Mouse (Mus musculus): ENCODE results near the gene Znrf1.

- TF ChIP-seq POLR2A (IDR thresholded peaks at IDR 0.05; ENCODE audit: low read depth, low read length) (no peak), CTCF (IDR thresholded peaks at IDR 0.05; ENCODE audit: extremely low read depth, insufficient read depth, insufficient read length, insufficient replicate concordance) (no peak)
These were observed 52.4 kb downstream of the Znrf1 start for GRCm38 (mm10) chr8:111588336-111588735.
